Mouse (Mus musculus) CD4-positive, CD25-positive, alpha-beta regulatory T cell, adult 4 months (primary cell): ENCODE results near the gene Gm14288. TPM values are rescaled to one million over a fixed set of nuclear protein-coding genes. Genes with fewer than 3 reads are reported as not detected.
"Not testable (repeated sequence)": the region's sequence is repeated elsewhere in the genome, so short reads cannot be mapped to it uniquely, and the experiment has no call there.

Source experiments
- ATAC-seq: one replicate; pipeline ENCODE4 v1.8.0; 2017
- polyA plus RNA-seq, 2 experiments: library from polyadenylated mRNA; unstranded; fragments of 100-300 nt; shearing (Covaris generic); gene quantifications; one replicate each; pipeline ENCODE4 v1.2.1; 2017

Gene Gm14288
- polyA plus RNA-seq: 1 to 10 TPM in 1 of 2 experiments, not detected in 1; 2.1 TPM

DNA sequence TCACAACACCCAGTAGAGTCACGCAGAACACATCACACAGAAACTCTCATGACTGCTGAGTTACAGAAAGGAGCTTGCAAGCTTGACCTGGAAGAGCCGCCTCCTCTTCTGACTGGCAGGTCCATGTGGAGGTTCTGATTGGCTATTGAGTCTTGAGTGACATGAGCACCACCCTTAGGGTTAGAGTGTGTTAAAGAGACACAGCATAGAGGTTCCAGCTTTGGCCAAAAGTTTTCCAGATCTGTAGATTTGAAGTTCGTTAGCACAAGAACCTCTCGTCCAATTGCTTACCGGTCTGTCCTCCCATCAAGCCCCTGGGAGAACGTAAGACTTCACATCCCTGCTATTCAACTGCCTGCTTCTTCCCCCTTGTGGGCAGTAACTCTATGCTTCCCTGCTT lies at the start of gene Gm14288:
Gm14288 (minus strand) TSS at position 101 of the 400 bp plus-strand sequence.
- not testable (repeated sequence) for ATAC-seq

DNA sequence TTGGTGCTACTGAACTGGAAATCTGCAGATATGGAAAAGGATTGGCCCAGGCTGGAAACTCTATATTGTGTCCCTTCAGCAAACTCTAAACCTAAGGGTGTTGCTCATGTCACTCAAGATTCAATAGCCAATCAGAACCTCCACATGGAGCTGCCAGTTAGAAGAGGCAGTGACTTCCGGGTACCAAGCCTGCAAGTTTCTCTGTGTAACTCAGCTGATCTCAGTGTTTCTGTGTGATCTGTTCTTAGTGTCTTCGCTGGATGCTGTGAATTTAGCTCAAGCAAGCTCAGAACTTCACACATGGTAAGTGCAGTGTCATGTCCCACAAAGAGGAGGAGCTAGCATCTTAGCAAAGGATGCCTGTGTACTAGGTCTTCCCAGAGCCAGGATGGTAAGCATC lies 59.7 kb downstream of the Gm14288 start, which contains the start of gene Gm2007:
Gm2007 (plus strand) TSS at position 301 of the 400 bp plus-strand sequence.
- not testable (repeated sequence) for ATAC-seq

Other genes with a start within 250 kb of the Gm14288 start
- gene Gm11007, start 157.1 kb downstream of the Gm14288 start, polyA plus RNA-seq: 10 to 100 TPM in 1 of 2 experiments, not detected in 1; 10.2 TPM
- 10 to 100 TPM; 12.0 to 14.5 TPM for gene Zfp969, start 97.4 kb downstream of the Gm14288 start, polyA plus RNA-seq
- 10 to 100 TPM in 1 of 2 experiments, not detected in 1; 10.2 TPM for gene Gm2007, start 59.6 kb downstream of the Gm14288 start, polyA plus RNA-seq
- 10 to 100 TPM in 1 of 2 experiments, 1 to 10 TPM in 1; 9.2 to 12.0 TPM for gene Gm6710, start 68.1 kb upstream of the Gm14288 start, polyA plus RNA-seq
- 1 to 10 TPM; 2.5 to 4.6 TPM for gene Zfp966, start 130.0 kb upstream of the Gm14288 start, polyA plus RNA-seq
- gene Gm2026, start 164.2 kb upstream of the Gm14288 start, polyA plus RNA-seq: 1 to 10 TPM; 4.8 to 5.6 TPM